Mouse (Mus musculus) myocyte (in vitro differentiated cells): ENCODE data around the gene Olfr183. TPM values are rescaled to one million over a fixed set of nuclear protein-coding genes. Genes with fewer than 3 reads are reported as not detected.

Source experiments
- H3K27me3 ChIP-seq: one replicate; pipeline ENCODE4 v1.6.1; 2011; ENCODE audit not compliant: control insufficient read depth, insufficient read depth, insufficient read length
- H3K36me3 ChIP-seq: one replicate; pipeline ENCODE4 v1.6.1; 2011; ENCODE audit not compliant: control insufficient read depth, insufficient read depth
- H3K4me2 ChIP-seq: one replicate; pipeline ENCODE4 v1.6.1; 2011; ENCODE audit warnings: low read depth, control low read depth
- H3K4me3 ChIP-seq: one replicate; pipeline ENCODE4 v1.5.1; 2011; ENCODE audit warnings: mild to moderate bottlenecking, control low read depth, moderate library complexity
- H3K79me2 ChIP-seq: one replicate; pipeline ENCODE4 v1.6.1; 2011; ENCODE audit not compliant: control insufficient read depth, insufficient read depth
- H3ac ChIP-seq: one replicate; pipeline ENCODE4 v1.6.1; 2011; ENCODE audit not compliant: control insufficient read depth, insufficient read length
- CEBPB ChIP-seq: IDR thresholded peaks from 2 replicates; pipeline ENCODE4 v1.6.1; 2011; ENCODE audit warnings: mild to moderate bottlenecking, moderate library complexity; ENCODE audit not compliant: poor library complexity, insufficient read depth, severe bottlenecking
- E2F4 ChIP-seq: IDR thresholded peaks from one replicate; pipeline ENCODE4 v1.6.1; 2011; ENCODE audit warnings: mild to moderate bottlenecking, control low read depth, moderate library complexity; ENCODE audit not compliant: insufficient read depth
- MAX ChIP-seq: IDR thresholded peaks from one replicate; pipeline ENCODE4 v1.6.1; 2011; ENCODE audit warnings: low read depth, mild to moderate bottlenecking, control low read depth
- MYOD1 ChIP-seq, 3 experiments: IDR thresholded peaks; one replicate each; pipeline ENCODE4 v1.6.1; 2011; ENCODE audit warnings: control low read depth in 2 of 3, low read depth in 2 of 3, mild to moderate bottlenecking in 2 of 3, moderate library complexity in 1 of 3; ENCODE audit not compliant: insufficient read length in 2 of 3, control insufficient read depth in 1 of 3
- MYOG ChIP-seq, 3 experiments: IDR thresholded peaks; one replicate each; pipeline ENCODE4 v1.6.1; 2011; ENCODE audit warnings: control low read depth in 2 of 3, low read depth in 2 of 3, mild to moderate bottlenecking in 2 of 3; ENCODE audit not compliant: insufficient read length in 2 of 3, control insufficient read depth in 1 of 3, insufficient read depth in 1 of 3
- POLR2A ChIP-seq: IDR thresholded peaks from one replicate; pipeline ENCODE4 v1.6.1; 2011; ENCODE audit warnings: low read depth, mild to moderate bottlenecking, control low read depth, moderate library complexity; ENCODE audit not compliant: insufficient read length
- POLR2AphosphoS2 ChIP-seq: IDR thresholded peaks from one replicate; pipeline ENCODE4 v1.6.1; 2011; ENCODE audit warnings: low read depth, control low read depth; ENCODE audit not compliant: insufficient read length
- REST ChIP-seq: IDR thresholded peaks from one replicate; pipeline ENCODE4 v1.6.1; 2011; ENCODE audit warnings: mild to moderate bottlenecking, control low read depth, moderate library complexity; ENCODE audit not compliant: insufficient read depth, insufficient read length
- SRF ChIP-seq: IDR thresholded peaks from one replicate; pipeline ENCODE4 v1.6.1; 2011; ENCODE audit warnings: low read depth; ENCODE audit not compliant: control insufficient read depth, insufficient read length
- TCF12 ChIP-seq: IDR thresholded peaks from one replicate; pipeline ENCODE4 v1.6.1; 2011; ENCODE audit warnings: mild to moderate bottlenecking, control low read depth; ENCODE audit not compliant: poor library complexity, insufficient read depth, severe bottlenecking
- TCF3 ChIP-seq: IDR thresholded peaks from one replicate; pipeline ENCODE4 v1.6.1; 2011; ENCODE audit warnings: low read depth, control low read depth; ENCODE audit not compliant: insufficient read length
- USF1 ChIP-seq: IDR thresholded peaks from one replicate; pipeline ENCODE4 v1.6.1; 2011; ENCODE audit warnings: low read depth, mild to moderate bottlenecking, control low read depth, moderate library complexity
- polyA plus RNA-seq: library from polyadenylated mRNA; unstranded; fragments of >200 nt; fragmentation: generic; extraction: Trizol; gene quantifications from one replicate; pipeline ENCODE4 v1.2.1, GENCODE M21; 2012; ENCODE audit warnings: missing spikeins

The Olfr183 gene
- polyA plus RNA-seq, result not detected

- no peak within 1 kb of the TSS for H3K4me2 ChIP-seq
- TF ChIP-seq CEBPB, result no peak
- H3ac ChIP-seq, result no peak within 1 kb of the TSS
- H3K36me3 ChIP-seq, result no peaks in the 10 kb centered on the region
- H3K27me3 ChIP-seq, result no peaks in the 10 kb centered on the region
- no peak within 1 kb of the TSS for H3K4me3 ChIP-seq
- H3K79me2 ChIP-seq, result no peaks in the 10 kb centered on the region
Observed at GRCm38 (mm10) chr16:58995057-58995456, at the start of gene Olfr183. TSS of gene Olfr183 (plus strand) at chr16:58995357.

DNA sequence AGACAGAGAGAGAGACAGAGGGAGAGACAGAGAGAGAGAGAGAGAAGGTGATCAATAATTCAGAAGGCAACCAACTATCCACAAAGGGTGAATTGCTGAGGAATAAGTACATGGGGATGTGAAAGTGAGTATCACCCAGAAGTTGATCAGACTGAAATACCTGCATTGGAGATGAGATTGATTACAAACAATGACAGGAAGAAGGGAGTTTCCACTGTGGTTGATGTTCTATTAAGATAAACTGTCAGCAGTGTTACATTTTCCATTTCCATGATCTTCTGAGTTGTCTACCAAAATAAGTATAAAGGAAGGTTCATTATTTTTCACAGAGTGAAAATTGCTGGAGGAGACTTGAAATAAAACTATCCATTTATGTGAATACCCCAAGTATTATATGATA lies 12.0 kb downstream of the Olfr183 start:
- Histone ChIP-seq H3K36me3 (no peaks in the 10 kb centered on the region), H3K4me2 (no peak overlapping the region), H3K27me3 (no peaks in the 10 kb centered on the region), H3ac (no peak overlapping the region), H3K79me2 (no peaks in the 10 kb centered on the region), H3K4me3 (no peak overlapping the region)
- TF ChIP-seq POLR2A (no peak), MYOD1 (IDR thresholded peaks at IDR 0.05; ENCODE audit: control insufficient read depth in 1 of 3, insufficient read length in 2 of 3, low read depth in 2 of 3) (no peak), TCF3 (no peak), MAX (no peak), POLR2AphosphoS2 (no peak), USF1 (no peak), TCF12 (no peak), SRF (no peak), CEBPB (no peak), E2F4 (no peak), REST (no peak), MYOG (IDR thresholded peaks at IDR 0.05; ENCODE audit: control insufficient read depth in 1 of 3, insufficient read depth in 1 of 3, insufficient read length in 2 of 3, low read depth in 2 of 3) (no peak)

DNA sequence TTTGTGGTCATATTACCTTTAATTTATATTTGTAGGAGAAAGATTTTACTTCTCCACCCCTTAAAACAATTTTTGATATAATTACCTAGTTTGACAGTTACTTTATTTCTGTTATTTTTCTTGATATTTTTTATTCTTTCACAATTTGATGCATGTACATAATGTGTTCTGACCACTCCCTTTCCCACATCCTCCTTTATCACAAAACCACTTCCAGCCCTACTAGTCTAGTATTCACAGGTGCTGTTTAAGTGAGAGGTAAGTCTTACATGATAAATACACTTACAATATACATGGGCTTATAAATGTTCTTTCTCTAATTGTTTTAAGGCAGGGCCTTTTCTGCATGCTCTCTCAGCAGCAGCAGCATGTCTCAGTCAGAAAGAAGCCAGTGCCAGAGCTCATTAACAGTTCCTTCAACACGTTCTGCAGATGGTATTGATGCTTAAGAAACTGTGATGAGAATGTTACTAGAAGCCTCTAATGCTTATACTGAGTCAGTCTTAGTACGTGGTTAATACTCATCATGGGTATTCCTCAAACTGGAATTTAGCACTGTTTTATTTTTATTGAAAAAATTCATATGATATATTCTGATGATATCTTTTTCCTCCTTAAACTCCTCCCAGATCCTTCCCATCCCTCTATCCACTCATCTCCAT lies 18.3 kb downstream of the Olfr183 start:
- TF ChIP-seq E2F4, result no peak
- no peak for TF ChIP-seq TCF3
- TF ChIP-seq SRF, result no peak
- no peak for TF ChIP-seq USF1
- no peak for TF ChIP-seq MYOD1 (IDR thresholded peaks at IDR 0.05; ENCODE audit: control insufficient read depth in 1 of 3, insufficient read length in 2 of 3, low read depth in 2 of 3)
- no peak for TF ChIP-seq POLR2A
- TF ChIP-seq POLR2AphosphoS2, result no peak
- no peak for TF ChIP-seq MYOG (IDR thresholded peaks at IDR 0.05; ENCODE audit: control insufficient read depth in 1 of 3, insufficient read depth in 1 of 3, insufficient read length in 2 of 3, low read depth in 2 of 3)
- TF ChIP-seq MAX, result no peak
- no peak for TF ChIP-seq CEBPB
- TF ChIP-seq TCF12, result no peak
- no peak for TF ChIP-seq REST
- no peaks in the 10 kb centered on the region for H3K36me3 ChIP-seq
- no peak overlapping the region for H3K4me2 ChIP-seq
- no peak overlapping the region for H3ac ChIP-seq
- H3K27me3 ChIP-seq, result no peaks in the 10 kb centered on the region
- no peaks in the 10 kb centered on the region for H3K79me2 ChIP-seq
- H3K4me3 ChIP-seq, result no peak overlapping the region

DNA sequence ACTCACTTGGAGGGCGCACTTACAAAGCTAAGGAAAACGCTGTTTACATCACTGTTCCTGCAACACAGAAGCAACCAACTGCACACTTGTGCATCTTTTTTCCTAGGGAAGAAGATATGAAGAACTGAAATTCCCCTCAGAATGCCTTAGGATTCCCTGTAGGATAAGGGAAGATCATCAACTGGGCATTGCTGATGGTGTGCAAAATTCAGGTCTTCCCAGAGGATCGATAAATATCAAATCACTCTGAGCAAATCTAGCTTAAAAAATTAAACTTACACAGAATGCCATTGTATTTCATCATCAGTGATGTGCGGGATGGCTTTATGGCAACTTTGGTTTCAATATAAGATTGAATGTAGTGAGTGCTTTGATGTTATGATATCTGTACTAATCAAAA lies 35.0 kb downstream of the Olfr183 start, which contains the start of gene Olfr186:
Gene Olfr186 (minus strand): TSS at position 101 of the 400 bp plus-strand sequence.
- no peaks in the 10 kb centered on the region for H3K27me3 ChIP-seq
- no peaks in the 10 kb centered on the region for H3K79me2 ChIP-seq
- no peaks in the 10 kb centered on the region for H3K36me3 ChIP-seq
- no peak within 1 kb of the TSS for H3K4me3 ChIP-seq
- no peak for TF ChIP-seq E2F4
- TF ChIP-seq TCF12, result no peak
- TF ChIP-seq POLR2A, result no peak
- TF ChIP-seq MYOG (IDR thresholded peaks at IDR 0.05; ENCODE audit: control insufficient read depth in 1 of 3, insufficient read depth in 1 of 3, insufficient read length in 2 of 3, low read depth in 2 of 3), result no peak
- no peak for TF ChIP-seq USF1
- no peak for TF ChIP-seq POLR2AphosphoS2
- TF ChIP-seq REST, result no peak
- TF ChIP-seq TCF3, result no peak
- TF ChIP-seq MAX, result no peak
- TF ChIP-seq MYOD1 (IDR thresholded peaks at IDR 0.05; ENCODE audit: control insufficient read depth in 1 of 3, insufficient read length in 2 of 3, low read depth in 2 of 3), result no peak
- TF ChIP-seq CEBPB, result no peak
- no peak for TF ChIP-seq SRF
- H3K4me2 ChIP-seq, result no peak within 1 kb of the TSS
- no peak within 1 kb of the TSS for H3ac ChIP-seq

DNA sequence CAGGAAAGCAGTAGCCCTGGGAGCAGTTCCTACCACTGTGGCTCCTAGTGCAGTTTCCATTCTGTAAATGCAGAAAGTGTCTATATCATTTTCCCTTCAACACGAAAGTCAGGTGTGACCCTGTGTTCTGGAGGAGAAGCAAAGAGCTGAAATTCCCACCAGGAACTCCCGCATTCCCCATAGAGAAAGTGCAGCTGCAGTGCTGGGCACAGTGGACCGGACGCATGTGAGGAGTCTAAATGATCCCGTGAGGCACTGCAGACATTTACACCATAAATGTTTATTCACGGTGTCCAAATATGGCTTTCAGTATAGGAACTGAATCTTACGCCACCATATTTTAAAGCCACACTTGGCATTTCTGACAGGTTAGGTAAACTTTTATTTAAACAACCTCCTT lies 44.6 kb downstream of the Olfr183 start, which contains the start of gene Olfr187:
Gene Olfr187 (minus strand): TSS at position 58 of the 400 bp plus-strand sequence.
- no peaks in the 10 kb centered on the region for H3K79me2 ChIP-seq
- H3K4me2 ChIP-seq, result no peak within 1 kb of the TSS
- H3ac ChIP-seq, result no peak within 1 kb of the TSS
- H3K27me3 ChIP-seq, result no peaks in the 10 kb centered on the region
- no peaks in the 10 kb centered on the region for H3K36me3 ChIP-seq
- no peak for TF ChIP-seq MYOD1 (IDR thresholded peaks at IDR 0.05; ENCODE audit: control insufficient read depth in 1 of 3, insufficient read length in 2 of 3, low read depth in 2 of 3)
- no peak for TF ChIP-seq USF1
- no peak for TF ChIP-seq REST
- no peak for TF ChIP-seq SRF
- no peak for TF ChIP-seq E2F4
- no peak for TF ChIP-seq MAX
- no peak for TF ChIP-seq TCF3
- no peak for TF ChIP-seq POLR2AphosphoS2
- no peak for TF ChIP-seq MYOG (IDR thresholded peaks at IDR 0.05; ENCODE audit: control insufficient read depth in 1 of 3, insufficient read depth in 1 of 3, insufficient read length in 2 of 3, low read depth in 2 of 3)
- no peak for TF ChIP-seq POLR2A
- no peak for TF ChIP-seq CEBPB
- no peak for TF ChIP-seq TCF12
- no peak within 1 kb of the TSS for H3K4me3 ChIP-seq
